Mouse (Mus musculus): ENCODE measurements around the gene Lysmd2. TPM values are rescaled to one million over a fixed set of nuclear protein-coding genes. Genes with fewer than 3 reads are reported as not detected.

Lysmd2 gene
- total RNA-seq, 2 experiments from 2014 or later = 24.6 to 26.4 TPM

Other genes with a start within 250 kb of the Lysmd2 start
- 10 to 100 TPM; 45.4 to 46.7 TPM for gene Mapk6, start 215.7 kb upstream of the Lysmd2 start, total RNA-seq (2021)
- 10 to 100 TPM; 36.0 to 37.0 TPM for gene Leo1, start 184.2 kb upstream of the Lysmd2 start, total RNA-seq (2021)
- gene Tmod3, start 66.1 kb upstream of the Lysmd2 start, total RNA-seq (2021) = 10 to 100 TPM; 75.2 to 89.6 TPM
- gene Tmod2, start 14.4 kb upstream of the Lysmd2 start, total RNA-seq (2021) = 10 to 100 TPM; 31.8 to 34.9 TPM
- gene Scg3, start 58.3 kb downstream of the Lysmd2 start, total RNA-seq (2021) = 10 to 100 TPM; 44.2 to 45.6 TPM
- 10 to 100 TPM in 1 of 2 experiments, 1 to 10 TPM in 1; 8.3 to 12.7 TPM for gene Bmp5, start 149.6 kb downstream of the Lysmd2 start, total RNA-seq (2021)

Measured in adrenal gland, postnatal 4 days (tissue).